Mouse (Mus musculus) ES-E14 (cell line): ENCODE data around the gene Ildr2.

ENCODE experiments used
- CHD2 ChIP-seq: IDR thresholded peaks from 2 replicates; pipeline ENCODE4 v1.6.1; 2014; ENCODE audit warnings: mild to moderate bottlenecking, low read depth, low read length, inconsistent platforms
- MAFK ChIP-seq: IDR thresholded peaks from 2 replicates; pipeline ENCODE4 v1.6.1; 2014; ENCODE audit warnings: mild to moderate bottlenecking, low read depth, low read length, inconsistent platforms; ENCODE audit not compliant: insufficient read depth

GRCm38 (mm10) chr1:166256898-166257297, 3.0 kb downstream of the Ildr2 start:
- TF ChIP-seq MAFK (no peak), CHD2 (no peak)
